Mouse (Mus musculus): ENCODE results near the gene Cdk12.

Cdk12 gene

DNA sequence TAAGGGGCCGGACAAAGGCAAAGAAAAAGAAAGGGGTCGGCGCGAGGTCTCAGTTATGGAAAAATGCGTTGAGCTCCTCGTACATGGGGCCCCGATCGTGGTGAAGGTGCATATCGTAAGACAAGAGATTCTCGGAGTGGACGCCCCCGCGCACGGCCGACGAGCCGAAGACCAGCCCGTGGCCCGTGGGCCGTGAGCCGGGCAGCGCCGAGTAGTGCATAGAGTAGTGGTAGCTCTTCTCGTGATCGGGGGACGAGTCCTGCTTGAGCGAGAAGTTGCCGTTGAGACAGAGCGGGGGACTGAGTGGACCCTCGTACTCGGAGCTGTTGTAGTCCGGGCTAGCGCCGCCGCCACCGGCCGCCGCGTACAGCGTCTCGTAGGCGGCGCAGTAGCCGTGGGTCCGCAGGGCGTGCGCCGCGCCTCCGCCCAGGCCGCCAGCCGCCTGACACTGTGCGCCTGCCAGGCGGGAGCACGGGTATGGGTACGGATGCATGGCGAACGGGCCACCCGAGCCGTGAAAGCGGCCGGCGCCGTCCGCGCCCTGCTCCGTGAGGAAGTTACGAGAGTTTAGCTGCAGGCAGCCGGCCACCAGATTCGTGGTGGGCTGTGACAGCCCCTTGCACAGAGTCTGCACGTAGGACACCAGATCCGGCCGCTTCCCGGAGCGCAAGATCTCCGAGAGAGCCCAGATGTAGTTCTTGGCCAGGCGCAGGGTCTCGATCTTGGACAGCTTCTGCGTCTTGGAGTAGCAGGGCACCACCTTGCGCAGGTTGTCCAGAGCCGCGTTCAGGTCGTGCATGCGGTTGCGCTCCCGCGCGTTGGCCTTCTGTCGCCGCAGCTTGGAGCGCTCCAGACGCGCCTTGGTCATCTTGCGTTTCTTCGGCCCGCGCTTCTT lies 124.5 kb downstream of the Cdk12 start:
- Histone ChIP-seq H3K27me3 (ENCODE audit: control insufficient read depth, insufficient read depth, low read length, poor library complexity, severe bottlenecking) (peaks cover 4% of the 10 kb centered on the region), H3K36me3 (ENCODE audit: control insufficient read depth, insufficient read depth, low read length, poor library complexity, severe bottlenecking) (no peaks in the 10 kb centered on the region)
- DNase-seq (ENCODE audit: low read depth, low spot score) = peak; percentile 40

DNA sequence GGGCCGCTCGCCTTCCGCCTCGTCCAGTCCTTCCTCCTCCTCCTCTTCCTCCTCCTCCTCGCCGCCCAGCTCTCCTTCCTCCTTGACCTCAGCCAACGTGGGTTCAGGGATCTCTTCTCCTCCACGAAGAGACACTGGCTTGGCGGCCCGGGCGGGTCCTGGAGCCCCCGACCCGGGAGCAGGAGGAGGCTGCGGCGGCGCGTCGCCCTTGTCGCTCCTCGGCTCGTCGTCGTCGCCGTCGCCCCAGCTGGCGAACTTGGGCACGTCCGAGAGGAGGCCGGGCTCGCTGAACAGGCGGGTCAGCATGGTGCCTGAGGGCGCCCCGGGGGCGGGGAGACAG lies 125.1 kb downstream of the Cdk12 start:
- H3K36me3 ChIP-seq (ENCODE audit: control insufficient read depth, insufficient read depth, low read length, poor library complexity, severe bottlenecking) = no peaks in the 10 kb centered on the region
- H3K27me3 ChIP-seq (ENCODE audit: control insufficient read depth, insufficient read depth, low read length, poor library complexity, severe bottlenecking) = peaks cover 4% of the 10 kb centered on the region
- no peak for DNase-seq (ENCODE audit: low read depth, low spot score)

Data from splenic B cell, adult 2 months (primary cell).